Mouse (Mus musculus): ENCODE results near the gene Apobec1. TPM values are rescaled to one million over a fixed set of nuclear protein-coding genes. Genes with fewer than 3 reads are reported as not detected.

Gene Apobec1
- polyA plus RNA-seq, 1 experiment, result 14.6 TPM

Other genes with a start within 250 kb of the Apobec1 start
- not detected in 2 replicates for gene Rimklb, start 103.7 kb downstream of the Apobec1 start, polyA plus RNA-seq (2012; ENCODE audit: insufficient read depth, insufficient read length, missing spikeins)
- gene Mfap5, start 96.6 kb downstream of the Apobec1 start, polyA plus RNA-seq (2012; ENCODE audit: insufficient read depth, insufficient read length, missing spikeins), result 21.7 and 49.7 TPM in 2 replicates
- gene Aicda, start 48.6 kb downstream of the Apobec1 start, polyA plus RNA-seq (2012; ENCODE audit: insufficient read depth, insufficient read length, missing spikeins), result not detected in 2 replicates
- gene Gdf3, start 7.6 kb upstream of the Apobec1 start, polyA plus RNA-seq (2012; ENCODE audit: insufficient read depth, insufficient read length, missing spikeins), result not detected in 2 replicates
- gene Dppa3, start 24.0 kb upstream of the Apobec1 start, polyA plus RNA-seq (2012; ENCODE audit: insufficient read depth, insufficient read length, missing spikeins), result not detected in 2 replicates
- not detected in 2 replicates for gene Nanog, start 105.0 kb upstream of the Apobec1 start, polyA plus RNA-seq (2012; ENCODE audit: insufficient read depth, insufficient read length, missing spikeins)
- 0.83 and 2.9 TPM in 2 replicates for gene Slc2a3, start 199.2 kb upstream of the Apobec1 start, polyA plus RNA-seq (2012; ENCODE audit: insufficient read depth, insufficient read length, missing spikeins)
- 7.6 and 10.5 TPM in 2 replicates for gene Foxj2, start 217.5 kb upstream of the Apobec1 start, polyA plus RNA-seq (2012; ENCODE audit: insufficient read depth, insufficient read length, missing spikeins)

Measured in brown adipose tissue, adult 24 weeks (tissue).